Mouse (Mus musculus) lung, postnatal 10 days (tissue): ENCODE measurements at regions not wholly inside any gene's neighbourhood (a gene's known extent, or its start where the extent isn't known, plus 50 kb on each side); places are given as distances from the start of the nearest gene placed in this dataset.

ENCODE experiments used
- DNase-seq: peaks from one replicate; pipeline ENCODE4 v3.0.0; 2021

DNA sequence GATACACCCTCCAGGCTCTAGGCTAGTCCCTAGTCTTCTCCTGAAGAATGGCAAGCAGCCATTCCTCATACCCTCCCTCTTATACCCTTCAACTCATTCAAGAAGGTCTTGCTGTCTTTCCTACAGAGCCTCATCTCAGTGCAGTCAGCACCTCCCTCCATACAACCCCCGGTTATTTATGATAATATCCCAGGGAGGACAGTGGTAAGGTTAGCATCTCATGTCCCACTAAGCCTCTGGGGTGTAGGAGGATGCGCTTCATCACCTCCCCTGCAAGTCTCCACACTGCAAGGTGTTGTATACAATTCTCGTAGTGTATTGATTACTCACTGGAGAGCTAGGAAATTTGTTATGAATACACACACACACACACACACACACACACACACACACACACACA lies 80.2 kb upstream of the Shisa6 start:
- DNase-seq: no peak

DNA sequence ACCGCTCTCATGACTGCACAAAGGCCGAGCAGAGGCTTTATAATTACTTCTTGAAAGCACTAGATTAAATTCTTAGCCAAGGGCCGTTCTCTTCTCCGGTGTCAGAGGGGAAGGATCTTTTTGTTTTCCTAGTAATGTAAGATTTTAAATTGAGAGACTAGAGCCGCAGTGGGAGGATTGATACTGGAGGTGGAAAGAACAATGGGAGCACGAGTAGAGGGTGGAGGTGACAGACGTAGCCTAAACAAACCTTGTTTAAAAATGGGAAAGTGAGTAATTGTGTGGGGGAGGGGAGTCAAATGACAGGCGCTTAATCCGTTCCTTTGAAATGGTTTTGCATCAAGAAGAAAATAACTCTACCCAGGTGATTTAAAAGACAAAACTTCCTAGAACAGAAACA lies 80.9 kb upstream of the Shisa6 start:
- DNase-seq: no peak

DNA sequence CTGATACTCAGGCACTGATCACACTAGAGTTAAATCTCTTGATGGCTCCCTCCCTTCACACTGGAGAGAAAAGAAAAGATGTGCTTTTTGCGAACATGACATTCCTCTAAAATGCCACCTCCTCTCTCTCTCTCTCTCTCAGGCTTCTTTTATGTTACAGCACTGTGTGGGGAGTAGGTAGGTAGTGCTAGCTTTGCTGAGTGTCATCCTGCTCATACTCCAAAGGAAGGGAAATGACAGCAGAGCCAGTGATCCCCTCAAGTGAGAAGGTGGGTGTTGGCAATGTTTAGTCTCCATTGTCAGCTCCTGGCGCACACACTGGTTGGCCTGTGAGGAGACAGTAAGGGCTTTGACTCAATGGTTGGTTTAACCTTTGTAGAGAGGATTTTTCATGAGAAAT lies 84.0 kb upstream of the Shisa6 start:
- no peak for DNase-seq

DNA sequence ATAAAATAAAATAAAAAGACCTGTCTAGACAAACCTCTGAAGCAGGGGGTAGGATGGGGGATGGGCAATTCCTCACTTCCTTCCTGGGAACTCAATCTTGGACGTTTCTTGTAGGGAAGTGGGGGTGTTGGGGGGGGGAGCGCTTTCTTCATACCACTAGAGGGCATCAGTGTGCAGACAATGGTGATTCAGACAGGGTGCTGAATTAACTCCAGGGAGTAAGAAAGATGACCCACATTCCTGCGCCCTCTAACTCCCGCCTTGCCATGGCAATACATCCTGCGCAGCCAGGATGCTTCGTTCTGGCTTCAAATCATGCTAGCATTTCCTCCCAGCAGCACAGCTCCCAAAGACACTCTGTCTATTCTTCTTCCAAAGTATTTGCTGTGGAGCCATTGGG lies 87.4 kb upstream of the Shisa6 start:
- peak; percentile 46 for DNase-seq

DNA sequence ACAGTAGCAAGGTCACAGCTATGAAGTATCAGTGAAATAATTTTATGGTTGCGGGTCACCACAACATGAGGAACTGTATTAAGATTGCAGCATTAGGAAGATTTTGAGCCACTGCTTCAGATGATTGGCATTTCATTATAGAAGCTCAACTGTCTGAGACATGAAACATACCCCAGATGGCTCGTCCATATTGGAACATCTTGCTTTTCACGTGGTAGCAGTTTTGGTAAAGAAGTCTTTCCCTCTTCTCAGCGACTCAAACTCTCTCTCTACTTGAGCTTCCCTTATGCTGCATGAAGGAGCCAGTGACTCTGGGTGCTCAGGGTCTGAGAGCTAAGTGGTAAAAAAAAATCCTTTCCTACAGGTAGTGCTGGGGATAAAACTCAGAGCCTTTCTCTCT lies 99.7 kb upstream of the Shisa6 start:
- no peak for DNase-seq

DNA sequence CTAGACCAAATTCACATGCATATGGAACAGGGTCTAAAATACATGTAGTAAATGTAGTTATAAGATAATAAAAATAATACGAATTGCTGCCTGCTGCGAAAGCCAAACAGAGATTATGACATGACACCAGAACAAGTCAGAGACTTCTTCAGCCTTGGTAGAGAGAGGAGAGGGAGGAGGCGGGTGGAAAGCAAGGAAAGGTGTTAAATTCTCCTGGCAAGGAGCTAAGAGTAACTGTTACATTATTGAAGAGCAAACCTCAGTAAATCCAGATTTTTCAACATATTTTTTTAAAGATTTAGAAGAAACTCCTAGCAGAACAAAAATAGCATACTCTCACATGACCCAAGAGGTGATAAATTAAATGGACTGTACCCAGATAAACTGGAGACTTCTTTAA lies 131.0 kb upstream of the Shisa6 start:
- DNase-seq: no peak

DNA sequence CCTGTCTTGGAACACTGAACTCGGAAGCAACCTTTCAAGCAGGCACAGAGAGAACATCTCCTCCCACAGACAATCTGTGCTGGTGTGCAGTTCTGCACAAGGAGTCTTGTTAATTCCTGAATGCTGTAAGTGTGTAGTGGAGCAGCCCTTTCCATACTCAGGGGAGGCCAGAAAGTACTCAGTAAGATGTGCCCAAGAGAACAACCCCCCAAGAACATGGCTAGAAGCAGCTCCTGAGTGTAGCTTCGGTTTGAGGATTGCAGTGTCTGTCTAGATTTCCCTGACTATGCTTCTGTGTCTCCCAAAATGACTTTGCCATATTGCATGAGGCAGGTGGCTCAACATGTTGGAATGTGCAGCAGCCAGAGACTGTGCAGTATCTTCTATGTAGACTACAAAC lies 148.8 kb upstream of the Shisa6 start:
- no peak for DNase-seq

DNA sequence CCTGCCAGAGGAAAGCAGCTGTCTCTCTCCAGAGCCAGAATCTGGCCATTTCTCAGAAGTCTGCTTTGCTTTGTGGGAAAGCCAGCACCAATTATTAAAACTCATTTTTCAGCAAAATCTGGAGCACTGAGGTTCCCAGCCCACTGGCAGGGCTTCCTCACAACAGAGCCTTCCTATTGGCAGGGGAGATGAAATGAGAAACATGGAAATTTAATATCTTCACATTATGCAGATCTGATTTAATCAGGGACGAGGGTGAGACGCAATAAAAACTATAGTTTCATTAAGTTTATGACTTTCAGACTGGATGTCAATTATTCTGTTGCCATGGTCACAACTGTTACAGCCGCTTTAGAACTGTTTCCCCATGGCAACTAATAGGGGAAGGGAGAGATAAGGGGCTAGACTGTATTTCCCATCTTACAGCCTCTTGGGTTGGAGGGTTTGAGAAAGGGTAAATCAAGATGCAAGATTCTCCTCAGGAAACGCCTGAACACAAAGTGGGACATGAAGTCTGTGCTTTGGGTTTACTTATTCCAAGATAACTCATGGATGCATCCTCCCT lies 154.4 kb upstream of the Shisa6 start:
- no peak for DNase-seq

DNA sequence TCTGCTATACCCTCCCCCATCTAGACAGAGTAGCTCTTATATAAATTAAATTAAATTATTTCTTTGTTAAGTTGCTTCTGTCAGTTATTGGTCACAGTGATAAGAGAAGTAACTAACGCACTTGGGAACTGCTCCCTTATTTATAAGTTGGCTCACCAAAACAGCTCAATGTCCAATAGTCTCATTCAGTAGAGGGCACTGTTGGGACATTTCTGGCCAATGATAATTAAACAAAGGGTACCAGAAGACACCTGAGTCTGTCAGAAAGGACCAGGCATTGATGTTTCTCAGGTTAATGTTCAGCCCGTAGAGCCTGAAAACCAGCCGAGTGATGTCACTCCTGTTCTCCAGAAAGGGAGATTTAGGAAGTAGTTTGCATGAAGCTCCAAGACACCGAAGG lies 156.1 kb upstream of the Shisa6 start:
- DNase-seq: no peak

DNA sequence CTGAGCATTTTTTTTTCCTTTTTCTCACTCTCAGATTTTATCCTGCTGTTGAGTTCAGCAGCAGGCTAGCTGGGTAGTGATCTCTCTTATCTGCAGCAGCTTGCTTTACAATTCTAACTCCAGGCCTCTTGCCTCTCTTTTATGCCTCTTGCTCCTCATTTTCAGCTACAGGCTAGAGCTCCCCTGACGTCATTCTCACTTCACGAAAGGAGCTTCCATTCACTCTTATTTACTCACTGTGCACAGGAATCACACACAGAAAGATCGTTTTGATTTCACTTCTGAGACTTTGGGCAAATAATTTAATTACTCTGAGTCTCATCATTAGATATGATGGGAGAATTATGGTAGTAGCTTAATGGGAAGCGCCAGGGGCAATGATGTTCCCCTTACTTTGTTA lies 158.4 kb upstream of the Shisa6 start:
- no peak for DNase-seq

DNA sequence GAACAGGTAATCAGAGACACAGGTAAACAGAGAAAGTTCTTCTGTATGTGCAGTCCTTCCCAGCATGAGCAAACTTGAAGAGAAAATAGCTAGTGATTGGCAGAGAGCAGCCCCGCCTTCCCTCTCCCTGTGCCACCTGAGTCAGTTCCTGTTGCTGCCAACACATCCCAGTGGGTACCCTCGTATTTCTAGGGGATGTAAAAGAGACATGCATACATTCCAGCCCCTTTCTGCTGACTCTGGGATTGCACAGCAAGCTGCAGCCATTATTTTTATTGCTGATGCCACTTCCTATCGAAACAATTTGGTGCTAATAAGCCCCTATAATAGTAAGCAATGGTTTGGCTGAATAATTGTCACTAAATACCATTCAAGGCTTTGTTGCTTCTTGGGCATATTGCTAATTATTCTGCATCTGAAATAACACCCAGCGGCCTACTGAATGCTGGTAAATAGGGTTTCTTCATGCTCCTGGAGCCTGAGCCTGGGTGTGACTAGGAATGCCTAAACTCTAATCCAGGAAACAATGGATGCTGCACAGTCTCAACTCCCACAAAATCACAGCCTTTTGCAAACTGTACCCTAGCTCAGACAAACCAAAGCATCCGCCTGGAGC lies 169.0 kb upstream of the Shisa6 start:
- no peak for DNase-seq

DNA sequence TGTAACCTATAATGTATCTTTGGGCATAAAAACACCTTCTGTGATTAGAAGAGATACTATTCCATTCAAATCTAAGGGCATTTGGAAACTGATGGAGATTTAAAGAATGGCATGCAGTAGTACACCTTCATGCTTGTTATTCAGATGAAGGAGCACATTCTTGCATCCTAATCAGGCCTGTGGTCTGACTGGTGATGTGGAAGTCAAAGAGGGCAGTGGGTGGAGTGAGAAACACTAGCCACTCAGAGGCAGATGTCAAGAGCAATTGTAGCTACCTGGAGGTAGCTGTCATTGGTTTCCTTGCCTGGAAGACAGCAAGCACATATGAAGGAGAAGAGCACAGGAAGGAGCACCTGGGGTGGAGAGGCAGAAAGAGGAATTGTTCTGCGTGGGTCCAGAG lies 171.0 kb upstream of the Shisa6 start:
- no peak for DNase-seq

DNA sequence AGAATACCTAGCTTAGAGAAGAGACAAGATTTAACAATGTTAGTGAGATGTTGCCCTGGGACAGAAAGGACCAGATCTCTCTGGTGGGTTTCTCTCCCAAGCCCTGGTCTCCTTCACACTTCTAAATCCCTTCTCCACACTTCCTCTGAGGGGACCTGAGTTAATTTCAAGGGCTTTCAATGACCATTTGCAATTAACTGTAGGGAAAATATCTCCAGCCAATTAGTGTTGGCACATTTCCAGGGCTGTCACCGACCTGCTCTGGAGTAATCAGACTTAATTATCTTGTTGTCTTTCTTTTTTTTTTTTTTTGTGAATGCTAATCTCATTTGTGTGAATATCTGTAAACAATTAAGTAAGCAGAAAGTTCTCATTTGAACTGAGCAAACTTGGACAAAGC lies 166.3 kb upstream of the Pirt start:
- no peak for DNase-seq

DNA sequence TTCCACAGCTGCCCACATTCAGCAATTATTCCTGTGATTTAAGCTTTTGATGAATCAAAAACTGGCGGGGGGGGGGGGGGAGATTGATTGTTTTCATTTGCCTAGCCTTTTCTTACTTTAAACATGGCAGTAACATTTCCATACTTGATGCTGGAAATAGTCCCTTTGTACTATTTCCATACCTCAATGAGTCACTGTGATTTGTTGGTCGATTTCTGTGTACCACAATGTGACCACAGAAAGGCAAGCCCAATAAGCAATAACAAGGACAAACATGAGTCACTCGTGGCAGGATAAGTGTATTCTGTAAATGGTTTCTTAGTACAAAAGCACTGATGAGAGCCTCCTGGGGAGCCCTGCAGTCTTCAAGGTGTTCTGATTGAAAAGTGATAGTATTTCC lies 121.8 kb upstream of the Pirt start:
- no peak for DNase-seq

DNA sequence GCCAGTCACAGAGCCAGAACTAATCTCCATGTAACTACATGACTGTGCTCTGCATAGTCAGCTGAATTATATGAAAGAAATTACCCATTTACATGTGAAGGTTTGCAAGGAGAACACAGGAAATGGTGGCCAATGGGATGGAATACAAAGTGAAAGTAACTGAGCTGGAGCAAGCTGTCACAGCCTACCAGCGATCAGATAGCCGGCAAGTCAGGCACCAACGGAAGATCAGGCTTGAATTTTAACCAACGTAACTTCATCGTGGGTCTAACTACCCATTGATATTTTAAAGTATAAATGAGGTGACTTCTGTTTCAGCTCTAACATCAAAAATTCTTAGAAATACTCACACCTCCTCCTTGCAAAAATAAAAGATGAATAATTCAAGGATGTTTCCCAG lies 104.9 kb upstream of the Pirt start:
- no peak for DNase-seq

DNA sequence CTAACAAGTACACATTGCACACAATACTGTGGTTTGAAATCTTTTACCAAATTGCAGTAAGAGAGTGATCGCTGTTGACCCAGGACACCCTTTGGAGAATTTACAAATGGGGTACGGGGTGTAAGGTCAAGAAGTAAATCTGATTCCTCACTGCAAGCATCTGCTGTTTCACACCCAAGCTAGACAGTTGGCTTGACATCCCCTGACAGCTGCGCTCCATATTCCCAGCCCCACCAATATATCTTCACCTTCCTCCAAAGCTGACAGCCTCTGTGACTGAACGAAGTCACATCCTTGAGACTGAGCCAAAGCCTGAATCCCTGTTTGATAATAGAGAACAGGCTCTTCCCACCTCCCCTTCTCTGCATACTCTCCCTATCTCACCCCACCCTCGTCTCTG lies 98.5 kb upstream of the Pirt start:
- DNase-seq: no peak

DNA sequence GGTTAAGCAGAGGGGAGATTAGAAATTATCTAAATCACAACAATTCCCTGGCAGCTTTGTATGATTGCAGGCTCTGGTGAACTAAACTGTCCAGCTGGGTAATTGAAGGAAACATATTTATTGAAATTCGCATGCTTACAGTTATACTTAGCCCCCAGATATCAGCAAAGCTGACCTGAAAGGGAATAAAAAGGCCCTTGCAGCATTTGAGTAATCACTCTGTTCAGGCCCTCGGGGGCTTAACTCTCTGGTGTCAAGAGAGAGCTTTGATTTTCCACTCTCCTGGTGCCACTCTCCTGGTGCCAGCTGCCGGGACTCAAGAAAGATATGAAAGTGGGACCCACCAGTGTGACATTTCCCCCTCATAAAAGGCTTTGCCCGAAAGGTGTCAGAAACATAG lies 98.0 kb upstream of the Pirt start:
- DNase-seq: no peak

DNA sequence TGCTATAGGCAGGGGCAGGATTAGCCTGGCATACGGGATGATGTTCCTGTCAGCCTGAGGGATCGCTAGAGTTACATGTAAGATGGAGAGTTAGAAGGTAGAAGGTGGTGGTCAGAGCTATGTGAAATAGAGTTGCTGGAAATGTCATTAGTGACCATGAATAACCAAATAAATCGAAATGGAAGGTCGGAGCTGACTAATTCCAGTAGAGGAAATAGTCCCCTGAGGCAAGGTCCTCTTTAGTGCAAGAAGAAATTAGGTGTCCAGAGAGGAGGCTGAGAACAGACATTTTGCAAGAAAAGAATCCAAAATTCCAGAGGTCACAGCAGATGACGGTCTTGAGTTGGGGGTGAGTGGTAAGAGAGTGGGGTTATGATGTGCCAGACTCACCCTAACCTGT lies 75.9 kb upstream of the Pirt start:
- DNase-seq: no peak

DNA sequence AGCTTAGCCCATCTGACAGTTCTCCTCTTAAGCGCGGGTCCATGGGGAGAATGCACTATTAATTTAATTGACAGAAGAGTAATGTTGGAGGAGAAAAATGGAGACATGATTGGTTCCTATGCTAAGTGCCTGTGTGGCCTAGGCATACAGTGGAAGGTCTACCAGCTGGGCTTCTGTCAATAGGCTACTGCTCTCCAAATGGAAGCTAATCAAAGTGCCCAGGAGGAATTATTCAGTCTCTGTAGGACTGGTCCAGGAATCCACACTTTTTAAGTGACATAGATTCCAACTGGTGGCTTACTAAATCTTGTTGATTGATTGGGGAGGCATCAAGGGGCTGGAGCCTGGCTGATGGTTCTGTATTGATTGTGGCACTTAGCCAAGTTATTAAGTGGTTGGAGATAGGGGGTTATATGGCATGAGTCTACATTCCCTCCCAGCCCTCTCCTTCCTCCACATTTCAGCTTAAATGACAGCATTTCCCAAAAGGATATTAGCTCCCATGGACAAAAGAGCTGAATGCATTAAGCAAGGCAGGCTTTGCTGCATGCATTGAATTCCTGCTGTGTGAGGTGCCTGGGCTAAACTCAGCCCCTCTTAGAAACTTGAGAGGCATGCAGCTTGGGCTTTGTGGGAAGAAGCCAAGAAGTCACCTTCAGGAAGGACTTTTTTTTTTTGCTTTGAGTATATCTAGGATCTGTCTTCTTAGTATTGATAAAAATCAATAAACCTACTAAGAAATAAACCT lies 75.0 kb upstream of the Pirt start:
- no peak for DNase-seq

DNA sequence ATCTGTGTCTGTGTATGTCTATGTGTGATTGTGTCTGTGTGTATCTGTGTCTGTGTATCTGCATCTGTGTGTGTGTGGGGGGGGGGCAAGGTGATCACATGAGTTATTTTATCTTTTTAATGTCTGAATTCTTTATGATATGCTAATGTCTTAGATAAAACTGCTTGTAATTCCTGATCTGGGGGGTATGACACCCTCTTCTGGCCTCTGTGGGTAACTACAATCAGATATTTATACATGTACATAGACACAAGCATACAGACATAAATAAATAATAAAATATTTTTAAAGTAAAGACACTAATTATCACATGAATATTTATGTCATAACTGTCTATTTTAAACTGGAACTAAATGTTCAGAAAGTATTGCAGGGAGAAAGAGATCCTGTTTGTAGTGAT lies 66.5 kb upstream of the Pirt start:
- no peak for DNase-seq

DNA sequence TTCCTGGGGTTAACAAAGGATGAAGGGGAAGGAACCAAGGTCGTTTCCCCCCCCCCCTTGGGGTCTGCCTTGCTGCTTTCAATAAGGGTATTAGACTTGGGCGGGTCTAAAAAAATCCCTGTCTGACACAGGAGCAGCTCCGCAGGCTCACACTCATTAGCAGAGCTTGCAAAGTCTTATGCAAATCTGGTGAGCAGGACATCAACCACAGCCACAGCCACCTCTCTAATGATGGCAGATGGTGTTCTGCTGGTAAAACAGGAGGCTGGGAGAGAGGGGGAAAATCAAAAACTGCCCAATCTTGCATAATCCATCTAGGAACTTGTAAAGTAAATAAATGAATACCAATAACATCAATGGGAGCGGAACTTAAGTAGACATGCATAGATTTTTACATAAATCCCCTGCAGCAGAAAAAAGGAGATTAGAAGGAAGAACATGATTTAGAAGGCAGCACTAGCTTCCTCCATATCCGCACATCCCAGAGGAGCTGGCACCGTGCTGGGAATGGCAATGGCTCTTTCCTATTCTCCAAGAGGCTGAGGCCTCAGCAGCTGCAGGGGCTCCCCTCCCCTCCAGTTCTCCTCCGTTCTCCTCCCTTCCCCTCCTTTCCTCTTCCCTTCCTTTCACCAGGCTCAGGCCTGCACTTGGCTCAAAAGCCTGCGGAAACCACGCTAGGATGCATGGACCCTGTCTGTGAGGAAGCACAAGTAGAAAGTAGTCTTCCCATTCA lies 65.6 kb upstream of the Pirt start:
- no peak for DNase-seq
